Mouse (Mus musculus) cortical plate, adult 2 months (tissue): ENCODE results near the gene Myoz1.

Experiments
- CTCF ChIP-seq: fragments of 200-500 bp; IDR thresholded peaks from 2 replicates; pipeline ENCODE4 v1.5.1; 2011; ENCODE audit warnings: mild to moderate bottlenecking, control low read depth, low read length; ENCODE audit not compliant: insufficient read depth; ENCODE audit errors: extremely low read depth
- POLR2A ChIP-seq: fragments of 200-500 bp; IDR thresholded peaks from 2 replicates; pipeline ENCODE4 v1.6.1; 2011; ENCODE audit warnings: mild to moderate bottlenecking, low read length, control low read depth; ENCODE audit not compliant: insufficient read depth; ENCODE audit errors: extremely low read depth

- no peak for TF ChIP-seq CTCF
- TF ChIP-seq POLR2A, result no peak
Measured at GRCm38 (mm10) chr14:20621903-20622302, 34.4 kb downstream of the Myoz1 start.
